Mouse (Mus musculus): ENCODE measurements around the gene Auts2. TPM values are rescaled to one million over a fixed set of nuclear protein-coding genes. Genes with fewer than 3 reads are reported as not detected.
A peak's percentile ranks its signal among the peaks of the same experiment; 100 is the strongest.

The Auts2 gene
- polyA plus RNA-seq, 1 experiment from 2014 or later = 80.6 TPM

- H3K4me1 ChIP-seq = peaks cover 34% of the 10 kb centered on the region
- 48% methylated on average over 1 of the region's 1 CpGs for WGBS
- ATAC-seq (ENCODE audit: low FRiP score, low read depth) = no peak
- no peak overlapping the region for H3K27ac ChIP-seq (replicated peaks)
- peaks cover 40% of the 10 kb centered on the region for H3K27me3 ChIP-seq
- H3K9ac ChIP-seq (replicated peaks) = no peak overlapping the region
- no peak overlapping the region for H3K4me2 ChIP-seq (replicated peaks)
- no peaks in the 10 kb centered on the region for H3K36me3 ChIP-seq
- no peak overlapping the region for H3K4me3 ChIP-seq
- H3K9me3 ChIP-seq = no peaks in the 10 kb centered on the region
These were observed 278.1 kb downstream of the Auts2 start for GRCm38 (mm10) chr5:132265015-132265414.

- Histone ChIP-seq H3K4me2 (replicated peaks) (no peak overlapping the region), H3K9me3 (no peaks in the 10 kb centered on the region), H3K27me3 (peaks cover 34% of the 10 kb centered on the region), H3K27ac (replicated peaks) (no peak overlapping the region), H3K36me3 (no peaks in the 10 kb centered on the region), H3K9ac (replicated peaks) (no peak overlapping the region), H3K4me1 (peaks cover 21% of the 10 kb centered on the region), H3K4me3 (no peak overlapping the region)
- ATAC-seq (ENCODE audit: low FRiP score, low read depth) = no peak
- WGBS = 87% methylated on average over 1 of the region's 1 CpGs
These were observed 281.4 kb downstream of the Auts2 start for GRCm38 (mm10) chr5:132261750-132262149.

- H3K27ac ChIP-seq (replicated peaks) = no peak overlapping the region
- peaks cover 12% of the 10 kb centered on the region; the same call in 1 of the 2 replicates for H3K27me3 ChIP-seq
- H3K36me3 ChIP-seq = no peaks in the 10 kb centered on the region
- no peak for ATAC-seq (ENCODE audit: low FRiP score, low read depth)
- no peak overlapping the region for H3K4me2 ChIP-seq (replicated peaks)
- WGBS = 92% methylated on average over 11 of the region's 11 CpGs
- H3K9ac ChIP-seq (replicated peaks) = no peak overlapping the region
- H3K9me3 ChIP-seq = no peaks in the 10 kb centered on the region
- peaks cover under 1% of the 10 kb centered on the region; the same call in 1 of the 2 replicates for H3K4me1 ChIP-seq
- no peak overlapping the region for H3K4me3 ChIP-seq
These were observed 284.3 kb downstream of the Auts2 start for GRCm38 (mm10) chr5:132258882-132259281.

- Histone ChIP-seq H3K9ac (replicated peaks) (no peak overlapping the region), H3K4me2 (replicated peaks) (no peak overlapping the region), H3K4me3 (no peak overlapping the region), H3K27me3 (no peaks in the 10 kb centered on the region), H3K27ac (replicated peaks) (no peak overlapping the region), H3K36me3 (no peaks in the 10 kb centered on the region), H3K4me1 (no peaks in the 10 kb centered on the region), H3K9me3 (no peaks in the 10 kb centered on the region)
- 87% methylated on average over 8 of the region's 8 CpGs for WGBS
- ATAC-seq (ENCODE audit: low FRiP score, low read depth) = no peak
These were observed 287.6 kb downstream of the Auts2 start for GRCm38 (mm10) chr5:132255579-132255978.

GRCm38 (mm10) chr5:132249523-132249922, 293.6 kb downstream of the Auts2 start:
- ATAC-seq (ENCODE audit: low FRiP score, low read depth) = no peak
- Histone ChIP-seq H3K4me3 (no peak overlapping the region), H3K4me1 (peaks cover 10% of the 10 kb centered on the region; the same call in 1 of the 2 replicates), H3K9ac (replicated peaks) (no peak overlapping the region), H3K27ac (replicated peaks) (no peak overlapping the region), H3K27me3 (no peaks in the 10 kb centered on the region), H3K9me3 (peaks cover 3% of the 10 kb centered on the region; the same call in 1 of the 2 replicates), H3K36me3 (no peaks in the 10 kb centered on the region), H3K4me2 (replicated peaks) (no peak overlapping the region)
- 82% methylated on average over 11 of the region's 11 CpGs for WGBS

- ATAC-seq (ENCODE audit: low FRiP score, low read depth) = no peak
- WGBS = 84% methylated on average over 7 of the region's 7 CpGs
These were observed 295.1 kb downstream of the Auts2 start for GRCm38 (mm10) chr5:132248069-132248468.

GRCm38 (mm10) chr5:132235460-132235859, 307.7 kb downstream of the Auts2 start:
- Histone ChIP-seq H3K9ac (replicated peaks) (no peak overlapping the region), H3K4me2 (replicated peaks) (no peak overlapping the region), H3K36me3 (no peaks in the 10 kb centered on the region), H3K9me3 (no peaks in the 10 kb centered on the region), H3K27ac (replicated peaks) (no peak overlapping the region), H3K4me1 (peaks cover 17% of the 10 kb centered on the region), H3K27me3 (peaks cover 3% of the 10 kb centered on the region; the same call in 1 of the 2 replicates), H3K4me3 (no peak overlapping the region)
- 82% methylated on average over 5 of the region's 5 CpGs for WGBS
- ATAC-seq (ENCODE audit: low FRiP score, low read depth) = no peak

More at GRCm38 (mm10) chr5:132248069-132248468, 295.1 kb downstream of the Auts2 start:
- Histone ChIP-seq H3K4me2 (replicated peaks) (no peak overlapping the region), H3K36me3 (no peaks in the 10 kb centered on the region), H3K9ac (replicated peaks) (no peak overlapping the region), H3K27me3 (no peaks in the 10 kb centered on the region), H3K9me3 (peaks cover 3% of the 10 kb centered on the region; the same call in 1 of the 2 replicates), H3K4me3 (no peak overlapping the region), H3K4me1 (peaks cover 10% of the 10 kb centered on the region; the same call in 1 of the 2 replicates), H3K27ac (replicated peaks) (no peak overlapping the region)

- no peak overlapping the region for H3K4me3 ChIP-seq
- ATAC-seq (ENCODE audit: low FRiP score, low read depth) = no peak
- 81% methylated on average over 7 of the region's 7 CpGs for WGBS
- H3K4me1 ChIP-seq = peaks cover 27% of the 10 kb centered on the region
- H3K9ac ChIP-seq (replicated peaks) = no peak overlapping the region
- no peak overlapping the region for H3K27ac ChIP-seq (replicated peaks)
- H3K27me3 ChIP-seq = peaks cover 3% of the 10 kb centered on the region; the same call in 1 of the 2 replicates
- H3K9me3 ChIP-seq = no peaks in the 10 kb centered on the region
- no peak overlapping the region for H3K4me2 ChIP-seq (replicated peaks)
- no peaks in the 10 kb centered on the region for H3K36me3 ChIP-seq
These were observed 308.7 kb downstream of the Auts2 start for GRCm38 (mm10) chr5:132234471-132234870.

- no peak overlapping the region for H3K4me2 ChIP-seq (replicated peaks)
- no peak overlapping the region for H3K27ac ChIP-seq (replicated peaks)
- peaks cover 36% of the 10 kb centered on the region for H3K4me1 ChIP-seq
- H3K4me3 ChIP-seq = no peak overlapping the region
- H3K36me3 ChIP-seq = no peaks in the 10 kb centered on the region
- no peak overlapping the region for H3K9ac ChIP-seq (replicated peaks)
- 23% methylated on average over 10 of the region's 10 CpGs for WGBS
- peaks cover 15% of the 10 kb centered on the region for H3K27me3 ChIP-seq
- no peaks in the 10 kb centered on the region for H3K9me3 ChIP-seq
- ATAC-seq (ENCODE audit: low FRiP score, low read depth) = peak; percentile 56; the same call in 1 of the 2 replicates
These were observed 311.7 kb downstream of the Auts2 start for GRCm38 (mm10) chr5:132231280-132232047.

- H3K9ac ChIP-seq (replicated peaks) = no peak overlapping the region
- H3K9me3 ChIP-seq = no peaks in the 10 kb centered on the region
- H3K36me3 ChIP-seq = no peaks in the 10 kb centered on the region
- peak overlapping the region; percentile 54 for H3K27ac ChIP-seq (replicated peaks)
- peak; percentile 83 for ATAC-seq (ENCODE audit: low FRiP score, low read depth)
- peaks cover 36% of the 10 kb centered on the region for H3K4me1 ChIP-seq
- H3K27me3 ChIP-seq = peaks cover 19% of the 10 kb centered on the region
- H3K4me2 ChIP-seq (replicated peaks) = peak overlapping the region; percentile 13; the same call in 1 of the 2 replicates
- 10% methylated on average over 8 of the region's 8 CpGs for WGBS
- no peak overlapping the region for H3K4me3 ChIP-seq
These were observed 313.3 kb downstream of the Auts2 start for GRCm38 (mm10) chr5:132229644-132230357.

GRCm38 (mm10) chr5:132229023-132229422, 314.1 kb downstream of the Auts2 start:
- Histone ChIP-seq H3K27ac (replicated peaks) (no peak overlapping the region), H3K4me1 (peaks cover 36% of the 10 kb centered on the region), H3K27me3 (peaks cover 19% of the 10 kb centered on the region), H3K4me2 (replicated peaks) (no peak overlapping the region), H3K9ac (replicated peaks) (no peak overlapping the region), H3K4me3 (no peak overlapping the region), H3K36me3 (no peaks in the 10 kb centered on the region), H3K9me3 (no peaks in the 10 kb centered on the region)
- 61% methylated on average over 1 of the region's 1 CpGs for WGBS
- ATAC-seq (ENCODE audit: low FRiP score, low read depth) = peak; percentile 19; the same call in 1 of the 2 replicates

GRCm38 (mm10) chr5:132220376-132220930, 322.7 kb downstream of the Auts2 start:
- H3K4me2 ChIP-seq (replicated peaks) = no peak overlapping the region
- H3K27me3 ChIP-seq = peaks cover 2% of the 10 kb centered on the region; the same call in 1 of the 2 replicates
- peaks cover 8% of the 10 kb centered on the region; the same call in 1 of the 2 replicates for H3K4me1 ChIP-seq
- WGBS = 82% methylated on average over 12 of the region's 12 CpGs
- H3K4me3 ChIP-seq = no peak overlapping the region
- no peak overlapping the region for H3K9ac ChIP-seq (replicated peaks)
- no peak overlapping the region for H3K27ac ChIP-seq (replicated peaks)
- no peak for ATAC-seq (ENCODE audit: low FRiP score, low read depth)
- H3K36me3 ChIP-seq = no peaks in the 10 kb centered on the region
- no peaks in the 10 kb centered on the region for H3K9me3 ChIP-seq
